Mouse (Mus musculus): ENCODE measurements around the gene Frk. TPM values are rescaled to one million over a fixed set of nuclear protein-coding genes. Genes with fewer than 3 reads are reported as not detected.
"Not testable (repeated sequence)": the region's sequence is repeated elsewhere in the genome, so short reads cannot be mapped to it uniquely, and the experiment has no call there.

Frk gene
- 20.8 and 24.3 TPM in 2 replicates for polyA plus RNA-seq (2015; fragmentation: Nextera tagmentation; extraction: Ambion mirVana)

GRCm38 (mm10) chr10:34483297-34484013 is at the start of gene Frk:
Gene Frk (plus strand): TSS chr10:34483399.
- peak within 1 kb of the TSS; percentile 80 for H3K9ac ChIP-seq (replicated peaks; ENCODE audit: low read length)
- H3K9me3 ChIP-seq (ENCODE audit: low read length), result no peaks in the 10 kb centered on the region
- H3K4me2 ChIP-seq (replicated peaks; ENCODE audit: low read depth, low read length), result peak within 1 kb of the TSS; percentile 59
- H3K4me1 ChIP-seq (ENCODE audit: insufficient read depth, low read length), result peaks cover 16% of the 10 kb centered on the region
- peak within 1 kb of the TSS; percentile 61 for H3K4me3 ChIP-seq (ENCODE audit: low read length)
- H3K27ac ChIP-seq (ENCODE audit: low read length), result peak within 1 kb of the TSS; percentile 98
- WGBS, result 6% methylated on average over 11 of the region's 11 CpGs
- no peaks in the 10 kb centered on the region for H3K36me3 ChIP-seq (ENCODE audit: insufficient read depth, low read length)
- H3K27me3 ChIP-seq (ENCODE audit: insufficient read depth, low read length), result no peaks in the 10 kb centered on the region
- ATAC-seq (ENCODE audit: low FRiP score, low TSS enrichment), result peak; percentile 95

GRCm38 (mm10) chr10:34434191-34434590 is 49.0 kb upstream of the Frk start:
- not testable (repeated sequence) for ATAC-seq (ENCODE audit: low FRiP score, low TSS enrichment); H3K36me3 ChIP-seq (ENCODE audit: insufficient read depth, low read length); H3K4me1 ChIP-seq (ENCODE audit: insufficient read depth, low read length); H3K9ac ChIP-seq (replicated peaks; ENCODE audit: low read length); H3K27ac ChIP-seq (ENCODE audit: low read length); H3K4me3 ChIP-seq (ENCODE audit: low read length); H3K27me3 ChIP-seq (ENCODE audit: insufficient read depth, low read length); H3K4me2 ChIP-seq (replicated peaks; ENCODE audit: low read depth, low read length); H3K9me3 ChIP-seq (ENCODE audit: low read length)
- 92% methylated on average over 6 of the region's 14 CpGs for WGBS

- Histone ChIP-seq H3K36me3 (ENCODE audit: insufficient read depth, low read length) (no peaks in the 10 kb centered on the region), H3K9ac (replicated peaks; ENCODE audit: low read length) (no peak overlapping the region), H3K4me1 (ENCODE audit: insufficient read depth, low read length) (no peaks in the 10 kb centered on the region), H3K4me2 (replicated peaks; ENCODE audit: low read depth, low read length) (no peak overlapping the region), H3K27me3 (ENCODE audit: insufficient read depth, low read length) (no peaks in the 10 kb centered on the region), H3K27ac (ENCODE audit: low read length) (no peak overlapping the region), H3K4me3 (ENCODE audit: low read length) (no peak overlapping the region), H3K9me3 (ENCODE audit: low read length) (no peaks in the 10 kb centered on the region)
- ATAC-seq (ENCODE audit: low FRiP score, low TSS enrichment), result no peak
- WGBS, result 82% methylated on average over 1 of the region's 1 CpGs
Observed at GRCm38 (mm10) chr10:34449469-34449868, 33.7 kb upstream of the Frk start.

GRCm38 (mm10) chr10:34461451-34461850 is 21.7 kb upstream of the Frk start:
- Histone ChIP-seq H3K4me3 (ENCODE audit: low read length) (no peak overlapping the region), H3K4me1 (ENCODE audit: insufficient read depth, low read length) (no peaks in the 10 kb centered on the region), H3K9ac (replicated peaks; ENCODE audit: low read length) (no peak overlapping the region), H3K27me3 (ENCODE audit: insufficient read depth, low read length) (no peaks in the 10 kb centered on the region), H3K9me3 (ENCODE audit: low read length) (no peaks in the 10 kb centered on the region), H3K4me2 (replicated peaks; ENCODE audit: low read depth, low read length) (no peak overlapping the region), H3K27ac (ENCODE audit: low read length) (no peak overlapping the region), H3K36me3 (ENCODE audit: insufficient read depth, low read length) (no peaks in the 10 kb centered on the region)
- WGBS, result 63% methylated on average over 4 of the region's 4 CpGs
- no peak for ATAC-seq (ENCODE audit: low FRiP score, low TSS enrichment)

- no peaks in the 10 kb centered on the region for H3K27me3 ChIP-seq (ENCODE audit: insufficient read depth, low read length)
- no peaks in the 10 kb centered on the region for H3K9me3 ChIP-seq (ENCODE audit: low read length)
- 94% methylated on average over 4 of the region's 4 CpGs for WGBS
- no peak for ATAC-seq (ENCODE audit: low FRiP score, low TSS enrichment)
- H3K27ac ChIP-seq (ENCODE audit: low read length), result no peak overlapping the region
- H3K4me2 ChIP-seq (replicated peaks; ENCODE audit: low read depth, low read length), result no peak overlapping the region
- H3K9ac ChIP-seq (replicated peaks; ENCODE audit: low read length), result no peak overlapping the region
- no peak overlapping the region for H3K4me3 ChIP-seq (ENCODE audit: low read length)
- no peaks in the 10 kb centered on the region for H3K36me3 ChIP-seq (ENCODE audit: insufficient read depth, low read length)
- no peaks in the 10 kb centered on the region for H3K4me1 ChIP-seq (ENCODE audit: insufficient read depth, low read length)
Observed at GRCm38 (mm10) chr10:34464321-34464720, 18.9 kb upstream of the Frk start.

- no peaks in the 10 kb centered on the region for H3K4me1 ChIP-seq (ENCODE audit: insufficient read depth, low read length)
- no peak overlapping the region for H3K27ac ChIP-seq (ENCODE audit: low read length)
- no peak overlapping the region for H3K4me2 ChIP-seq (replicated peaks; ENCODE audit: low read depth, low read length)
- 63% methylated on average over 2 of the region's 2 CpGs for WGBS
- ATAC-seq (ENCODE audit: low FRiP score, low TSS enrichment), result no peak
- H3K27me3 ChIP-seq (ENCODE audit: insufficient read depth, low read length), result no peaks in the 10 kb centered on the region
- H3K36me3 ChIP-seq (ENCODE audit: insufficient read depth, low read length), result no peaks in the 10 kb centered on the region
- H3K4me3 ChIP-seq (ENCODE audit: low read length), result no peak overlapping the region
- H3K9me3 ChIP-seq (ENCODE audit: low read length), result no peaks in the 10 kb centered on the region
- H3K9ac ChIP-seq (replicated peaks; ENCODE audit: low read length), result no peak overlapping the region
Observed at GRCm38 (mm10) chr10:34469037-34469436, 14.2 kb upstream of the Frk start.

GRCm38 (mm10) chr10:34479942-34480455 is 3.2 kb upstream of the Frk start:
- H3K4me2 ChIP-seq (replicated peaks; ENCODE audit: low read depth, low read length), result no peak overlapping the region
- peak; percentile 24; the same call in 1 of the 2 replicates for ATAC-seq (ENCODE audit: low FRiP score, low TSS enrichment)
- no peak overlapping the region for H3K4me3 ChIP-seq (ENCODE audit: low read length)
- no peaks in the 10 kb centered on the region for H3K36me3 ChIP-seq (ENCODE audit: insufficient read depth, low read length)
- H3K9me3 ChIP-seq (ENCODE audit: low read length), result no peaks in the 10 kb centered on the region
- peaks cover 16% of the 10 kb centered on the region for H3K4me1 ChIP-seq (ENCODE audit: insufficient read depth, low read length)
- no peaks in the 10 kb centered on the region for H3K27me3 ChIP-seq (ENCODE audit: insufficient read depth, low read length)
- 42% methylated on average over 4 of the region's 4 CpGs for WGBS
- no peak overlapping the region for H3K9ac ChIP-seq (replicated peaks; ENCODE audit: low read length)
- H3K27ac ChIP-seq (ENCODE audit: low read length), result peak overlapping the region; percentile 60

GRCm38 (mm10) chr10:34484014-34484411 is 814 bp downstream of the Frk start:
- Histone ChIP-seq H3K36me3 (ENCODE audit: insufficient read depth, low read length) (no peaks in the 10 kb centered on the region), H3K9me3 (ENCODE audit: low read length) (no peaks in the 10 kb centered on the region), H3K9ac (replicated peaks; ENCODE audit: low read length) (peak overlapping the region; percentile 80), H3K4me3 (ENCODE audit: low read length) (peak overlapping the region; percentile 61), H3K4me1 (ENCODE audit: insufficient read depth, low read length) (peaks cover 16% of the 10 kb centered on the region), H3K27me3 (ENCODE audit: insufficient read depth, low read length) (no peaks in the 10 kb centered on the region), H3K4me2 (replicated peaks; ENCODE audit: low read depth, low read length) (peak overlapping the region; percentile 59), H3K27ac (ENCODE audit: low read length) (peak overlapping the region; percentile 98)
- peak; percentile 63 for ATAC-seq (ENCODE audit: low FRiP score, low TSS enrichment)
- 40% methylated on average over 14 of the region's 14 CpGs for WGBS

- H3K27ac ChIP-seq (ENCODE audit: low read length), result no peak overlapping the region
- H3K4me2 ChIP-seq (replicated peaks; ENCODE audit: low read depth, low read length), result peak overlapping the region; percentile 38
- peaks cover 16% of the 10 kb centered on the region for H3K4me1 ChIP-seq (ENCODE audit: insufficient read depth, low read length)
- no peaks in the 10 kb centered on the region for H3K27me3 ChIP-seq (ENCODE audit: insufficient read depth, low read length)
- 54% methylated on average over 4 of the region's 4 CpGs for WGBS
- H3K4me3 ChIP-seq (ENCODE audit: low read length), result peak overlapping the region; percentile 31
- H3K9ac ChIP-seq (replicated peaks; ENCODE audit: low read length), result no peak overlapping the region
- no peaks in the 10 kb centered on the region for H3K9me3 ChIP-seq (ENCODE audit: low read length)
- ATAC-seq (ENCODE audit: low FRiP score, low TSS enrichment), result peak; percentile 75
- H3K36me3 ChIP-seq (ENCODE audit: insufficient read depth, low read length), result no peaks in the 10 kb centered on the region
Observed at GRCm38 (mm10) chr10:34485079-34485478, 1.9 kb downstream of the Frk start.

GRCm38 (mm10) chr10:34507807-34508206 is 24.6 kb downstream of the Frk start:
- H3K9ac ChIP-seq (replicated peaks; ENCODE audit: low read length), result no peak overlapping the region
- no peak for ATAC-seq (ENCODE audit: low FRiP score, low TSS enrichment)
- no peak overlapping the region for H3K4me3 ChIP-seq (ENCODE audit: low read length)
- H3K4me2 ChIP-seq (replicated peaks; ENCODE audit: low read depth, low read length), result no peak overlapping the region
- H3K27me3 ChIP-seq (ENCODE audit: insufficient read depth, low read length), result no peaks in the 10 kb centered on the region
- H3K27ac ChIP-seq (ENCODE audit: low read length), result no peak overlapping the region
- H3K9me3 ChIP-seq (ENCODE audit: low read length), result no peaks in the 10 kb centered on the region
- H3K4me1 ChIP-seq (ENCODE audit: insufficient read depth, low read length), result peaks cover 6% of the 10 kb centered on the region
- WGBS, result 67% methylated on average over 2 of the region's 2 CpGs
- H3K36me3 ChIP-seq (ENCODE audit: insufficient read depth, low read length), result no peaks in the 10 kb centered on the region

Measured in kidney, embryonic 16.5 days (tissue).